Mouse (Mus musculus): Measurements from ENCODE around the gene Scn2a.
"Not testable (repeated sequence)": the region's sequence is repeated elsewhere in the genome, so short reads cannot be mapped to it uniquely, and the experiment has no call there.

The Scn2a gene

DNA sequence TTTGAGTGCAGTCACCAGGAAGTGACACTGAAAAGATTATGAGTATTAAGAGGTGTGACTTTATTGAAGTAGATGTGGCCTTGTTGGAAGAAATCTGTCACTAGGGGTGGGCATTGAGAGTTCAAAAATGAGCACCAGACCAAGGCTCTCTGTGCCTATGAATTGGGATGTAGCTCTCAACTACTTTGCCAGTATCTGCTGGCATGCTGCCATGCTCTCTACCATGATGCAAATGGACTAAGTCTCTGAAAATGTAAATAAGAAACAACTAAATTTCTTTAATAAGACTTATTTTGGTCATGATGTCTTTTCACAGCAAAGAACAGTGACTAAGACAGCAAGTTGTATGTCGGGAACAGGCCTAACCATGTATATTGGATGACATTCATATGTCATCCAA, 79.7 kb downstream of the Scn2a start:
- no peak for DNase-seq (ENCODE audit: low spot score in 2 of 2)

DNA sequence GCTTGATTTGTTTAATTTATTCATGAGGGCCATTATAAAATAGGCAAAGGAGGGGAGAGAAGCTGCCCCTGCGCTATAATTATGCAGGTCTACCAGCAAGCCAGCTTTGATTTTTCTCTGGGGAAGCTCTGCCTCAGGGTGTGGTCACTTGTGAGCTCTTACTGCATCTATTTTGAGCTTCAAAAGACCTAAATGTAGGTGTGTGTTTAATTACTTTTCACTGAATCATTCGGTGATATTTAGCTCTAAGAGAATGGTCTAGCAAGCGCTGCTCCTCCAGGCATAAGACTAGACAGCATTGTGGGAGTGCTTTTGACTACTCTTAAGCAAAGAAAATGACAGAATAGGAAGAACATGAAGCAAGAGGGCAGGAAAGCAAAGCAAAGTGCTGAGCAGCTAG, 80.6 kb downstream of the Scn2a start:
- DNase-seq (ENCODE audit: low spot score in 2 of 2): no peak

DNA sequence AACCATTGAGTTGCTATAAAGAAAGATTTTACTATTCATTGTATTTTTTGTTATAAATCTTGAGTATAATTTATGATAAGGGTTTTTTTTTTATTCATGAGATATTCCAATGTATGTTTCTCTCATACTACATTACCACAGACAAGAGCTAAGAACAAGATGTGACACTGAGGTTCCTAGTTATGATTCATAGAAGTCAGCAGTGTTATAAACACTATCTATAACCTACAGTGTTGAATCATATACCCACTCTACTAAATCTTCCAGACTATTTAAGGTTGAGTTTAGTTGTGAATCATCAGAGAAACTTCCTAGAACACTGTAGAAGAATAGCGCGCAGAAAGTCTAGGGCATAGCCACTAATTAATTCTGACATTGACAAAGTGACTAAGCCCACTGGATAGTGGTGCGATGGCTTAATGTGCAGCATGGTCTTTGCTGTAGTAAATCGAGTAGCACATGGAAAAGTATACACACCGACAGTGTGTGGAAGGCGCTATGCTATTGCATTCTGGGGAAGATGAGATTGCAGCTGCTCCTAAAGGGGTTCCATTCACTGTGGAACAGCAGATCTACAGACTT, 101.7 kb downstream of the Scn2a start:
- DNase-seq (ENCODE audit: low spot score in 2 of 2): no peak

DNA sequence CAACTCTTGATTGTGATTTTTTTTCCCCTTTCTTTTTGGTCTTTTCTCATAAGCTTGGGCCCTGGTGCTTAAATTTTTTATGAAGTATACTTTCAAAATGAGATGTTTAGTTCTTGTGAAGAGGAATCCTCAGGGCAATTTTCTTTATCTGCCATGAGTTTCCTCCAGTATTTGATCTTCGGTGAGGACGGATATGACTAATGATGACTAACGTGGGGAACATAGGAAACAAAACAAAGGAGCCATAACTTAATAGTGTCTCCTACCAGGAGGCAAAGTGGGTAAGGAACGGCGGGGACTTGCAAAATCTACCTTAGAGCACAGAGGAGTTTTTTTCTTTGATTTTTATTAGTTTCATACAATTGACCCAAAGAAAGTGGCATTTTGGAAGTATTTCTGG, 124.8 kb downstream of the Scn2a start:
- no peak for DNase-seq (ENCODE audit: low spot score in 2 of 2)

DNA sequence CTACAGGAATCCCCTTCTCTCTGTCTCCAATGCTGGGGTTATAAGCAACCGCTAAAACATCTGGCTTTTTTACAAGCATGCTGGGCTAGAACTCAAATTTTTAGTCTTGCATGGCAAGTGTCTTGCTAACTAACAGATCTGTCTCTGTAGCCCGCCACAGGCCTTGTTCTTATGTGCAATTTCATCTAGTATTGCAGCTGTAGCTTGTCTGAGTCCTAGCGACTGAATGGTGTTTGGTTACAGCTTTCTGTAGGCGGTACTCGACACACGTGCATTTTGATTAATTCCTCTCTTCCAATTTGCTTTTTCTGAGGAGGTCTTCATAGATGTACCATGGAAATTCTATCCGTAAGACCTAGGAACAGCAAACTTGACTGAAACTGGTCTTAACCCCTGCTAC, 161.9 kb downstream of the Scn2a start:
- DNase-seq (ENCODE audit: low spot score in 2 of 2): no peak

DNA sequence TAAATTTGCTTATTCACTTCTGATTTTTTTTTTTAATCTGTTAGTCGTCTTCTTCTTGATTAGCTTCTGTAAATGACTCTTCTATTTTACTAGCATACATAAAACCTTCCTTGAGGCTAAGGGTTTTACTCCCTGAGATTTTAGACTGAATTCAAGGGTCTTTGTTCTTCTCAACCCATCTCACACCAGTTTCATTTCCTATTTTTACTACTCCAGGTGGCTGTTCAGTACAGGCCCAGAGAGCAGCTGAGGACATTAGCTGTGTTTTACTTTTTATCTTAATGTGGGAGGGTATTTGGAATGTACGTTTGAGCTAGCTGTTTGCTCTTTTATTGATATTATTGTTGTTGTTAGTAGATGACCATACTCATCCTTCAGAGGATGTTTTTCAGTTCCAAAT, 162.8 kb downstream of the Scn2a start:
- DNase-seq (ENCODE audit: low spot score in 2 of 2): peak in 1 of 2 experiments; percentile 1

DNA sequence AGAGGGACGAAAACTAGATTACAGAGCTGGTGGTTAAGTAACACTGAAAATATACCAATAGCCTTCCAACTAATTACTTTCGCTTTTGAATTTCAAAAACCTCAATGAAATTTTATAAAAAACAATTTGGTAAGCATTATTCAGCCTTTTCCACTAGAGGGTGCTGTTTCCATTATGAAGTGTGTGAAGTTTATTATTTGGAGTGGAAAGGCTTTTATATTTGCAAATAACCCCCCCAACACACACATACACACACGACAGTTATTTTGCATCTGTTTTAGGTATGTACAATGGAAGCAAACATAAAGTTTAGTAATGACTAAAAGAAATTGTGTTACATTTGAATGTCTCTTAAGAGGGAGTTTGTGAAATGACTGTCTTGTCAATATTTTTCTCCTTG, 171.9 kb downstream of the Scn2a start:
- no peak for DNase-seq (ENCODE audit: low spot score in 2 of 2)

- DNase-seq (ENCODE audit: low spot score in 2 of 2): no peak
These were observed 173.0 kb downstream of the Scn2a start for GRCm38 (mm10) chr2:65793593-65793992.

DNA sequence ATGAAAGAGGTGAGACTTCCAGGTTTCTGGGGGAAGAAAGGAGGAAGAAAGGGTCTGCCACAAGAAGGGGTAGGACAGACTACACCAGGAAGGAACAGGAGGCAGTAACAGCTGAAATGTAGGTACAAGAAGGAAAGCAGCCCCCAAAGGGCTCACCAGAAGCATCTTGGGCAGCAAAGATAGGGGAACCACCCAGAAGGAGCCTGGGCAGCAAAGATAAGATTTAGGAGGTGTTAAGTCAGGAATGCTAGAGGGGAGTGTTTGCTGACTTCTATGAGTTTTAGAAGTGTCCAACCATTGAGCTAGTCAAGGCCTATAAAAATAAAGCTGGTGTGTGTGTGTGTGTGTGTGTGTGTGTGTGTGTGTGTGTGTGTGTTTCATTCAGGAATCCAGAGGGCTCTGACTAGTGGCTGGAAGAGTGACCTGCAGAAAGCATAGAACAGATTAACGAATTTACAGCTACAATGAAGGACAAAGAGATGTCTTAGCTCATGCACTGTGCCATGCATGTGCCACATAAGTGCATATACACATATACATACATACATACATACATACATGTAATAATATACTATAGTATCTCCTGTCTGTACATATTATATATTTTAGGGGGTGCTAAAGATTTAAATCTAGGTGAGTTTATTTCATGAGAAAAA, 180.6 kb downstream of the Scn2a start:
- no peak for DNase-seq (ENCODE audit: low spot score in 2 of 2)

DNA sequence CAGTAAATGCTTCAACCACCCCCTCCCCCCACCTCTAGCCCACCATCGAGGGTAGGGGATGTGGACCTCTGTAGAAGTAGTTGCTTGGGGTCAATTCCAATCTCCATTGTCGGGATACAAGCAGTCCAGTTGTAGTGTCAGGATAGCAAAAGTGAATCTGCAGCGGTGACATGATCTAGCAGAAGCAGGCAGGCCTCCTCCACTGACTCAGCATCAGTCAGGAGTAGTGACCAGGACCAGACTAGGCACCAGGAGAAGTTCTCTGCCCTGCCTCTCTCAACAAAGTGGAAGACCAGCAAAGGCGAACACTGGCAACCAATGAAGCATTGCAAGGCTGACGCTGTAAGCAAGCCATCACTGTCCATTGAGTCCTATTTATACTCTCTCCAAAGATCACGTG, 186.0 kb downstream of the Scn2a start:
- DNase-seq (ENCODE audit: low spot score in 2 of 2): no peak

- DNase-seq (ENCODE audit: low spot score in 2 of 2): not testable (repeated sequence)
These were observed 190.6 kb downstream of the Scn2a start for GRCm38 (mm10) chr2:65811203-65811602.
